Mouse (Mus musculus): Measurements from ENCODE around the gene Setd3. TPM values are rescaled to one million over a fixed set of nuclear protein-coding genes. Genes with fewer than 3 reads are reported as not detected.

Gene Setd3
- polyA plus RNA-seq, 1 experiment from 2014 or later = 92.1 TPM

GRCm38 (mm10) chr12:108097643-108098042, 81.5 kb downstream of the Setd3 start:
- ATAC-seq (ENCODE audit: low FRiP score) (no peak), DNase-seq (ENCODE audit: low spot score) (no peak)
- Histone ChIP-seq H3K27ac (ENCODE audit: low read depth, low read length) (no peak overlapping the region), H3K36me3 (ENCODE audit: control insufficient read depth, insufficient read depth, low read length) (no peaks in the 10 kb centered on the region), H3K4me1 (replicated peaks; ENCODE audit: control insufficient read depth, insufficient read depth, low read length) (no peaks in the 10 kb centered on the region), H3K9ac (ENCODE audit: low read depth, low read length) (no peak overlapping the region), H3K4me3 (ENCODE audit: low read depth, low read length) (no peak overlapping the region), H3K27me3 (ENCODE audit: control insufficient read depth, insufficient read depth, low read length) (no peaks in the 10 kb centered on the region), H3K9me3 (ENCODE audit: control insufficient read depth, low read length) (no peaks in the 10 kb centered on the region), H3K4me2 (replicated peaks; ENCODE audit: low read depth, low read length) (no peak overlapping the region)
- 92% methylated on average over 8 of the region's 8 CpGs for WGBS

GRCm38 (mm10) chr12:108088253-108088652, 90.9 kb downstream of the Setd3 start:
- Histone ChIP-seq H3K4me3 (ENCODE audit: low read depth, low read length) (no peak overlapping the region), H3K9me3 (ENCODE audit: control insufficient read depth, low read length) (no peaks in the 10 kb centered on the region), H3K27ac (ENCODE audit: low read depth, low read length) (no peak overlapping the region), H3K36me3 (ENCODE audit: control insufficient read depth, insufficient read depth, low read length) (no peaks in the 10 kb centered on the region), H3K9ac (ENCODE audit: low read depth, low read length) (no peak overlapping the region), H3K4me1 (replicated peaks; ENCODE audit: control insufficient read depth, insufficient read depth, low read length) (no peaks in the 10 kb centered on the region), H3K27me3 (ENCODE audit: control insufficient read depth, insufficient read depth, low read length) (no peaks in the 10 kb centered on the region), H3K4me2 (replicated peaks; ENCODE audit: low read depth, low read length) (no peak overlapping the region)
- WGBS = 78% methylated on average over 9 of the region's 9 CpGs
- DNase-seq (ENCODE audit: low spot score) = no peak
- no peak for ATAC-seq (ENCODE audit: low FRiP score)

- DNase-seq (ENCODE audit: low spot score) (no peak), ATAC-seq (ENCODE audit: low FRiP score) (no peak)
- H3K27me3 ChIP-seq (ENCODE audit: control insufficient read depth, insufficient read depth, low read length) = no peaks in the 10 kb centered on the region
- no peak overlapping the region for H3K4me2 ChIP-seq (replicated peaks; ENCODE audit: low read depth, low read length)
- no peaks in the 10 kb centered on the region for H3K36me3 ChIP-seq (ENCODE audit: control insufficient read depth, insufficient read depth, low read length)
- H3K9ac ChIP-seq (ENCODE audit: low read depth, low read length) = no peak overlapping the region
- H3K4me1 ChIP-seq (replicated peaks; ENCODE audit: control insufficient read depth, insufficient read depth, low read length) = no peaks in the 10 kb centered on the region
- no peak overlapping the region for H3K4me3 ChIP-seq (ENCODE audit: low read depth, low read length)
- H3K27ac ChIP-seq (ENCODE audit: low read depth, low read length) = no peak overlapping the region
- no peaks in the 10 kb centered on the region for H3K9me3 ChIP-seq (ENCODE audit: control insufficient read depth, low read length)
- WGBS = 87% methylated on average over 2 of the region's 2 CpGs
These were observed 91.6 kb downstream of the Setd3 start for GRCm38 (mm10) chr12:108087489-108087888.

GRCm38 (mm10) chr12:108078122-108078752, 100.9 kb downstream of the Setd3 start:
- H3K27me3 ChIP-seq (ENCODE audit: control insufficient read depth, insufficient read depth, low read length) = no peaks in the 10 kb centered on the region
- no peak overlapping the region for H3K9ac ChIP-seq (ENCODE audit: low read depth, low read length)
- no peaks in the 10 kb centered on the region for H3K4me1 ChIP-seq (replicated peaks; ENCODE audit: control insufficient read depth, insufficient read depth, low read length)
- ATAC-seq (ENCODE audit: low FRiP score) (no peak), DNase-seq (ENCODE audit: low spot score) (no peak)
- H3K4me3 ChIP-seq (ENCODE audit: low read depth, low read length) = no peak overlapping the region
- no peak overlapping the region for H3K4me2 ChIP-seq (replicated peaks; ENCODE audit: low read depth, low read length)
- no peaks in the 10 kb centered on the region for H3K9me3 ChIP-seq (ENCODE audit: control insufficient read depth, low read length)
- H3K27ac ChIP-seq (ENCODE audit: low read depth, low read length) = no peak overlapping the region
- 81% methylated on average over 10 of the region's 10 CpGs for WGBS
- H3K36me3 ChIP-seq (ENCODE audit: control insufficient read depth, insufficient read depth, low read length) = no peaks in the 10 kb centered on the region

DNA sequence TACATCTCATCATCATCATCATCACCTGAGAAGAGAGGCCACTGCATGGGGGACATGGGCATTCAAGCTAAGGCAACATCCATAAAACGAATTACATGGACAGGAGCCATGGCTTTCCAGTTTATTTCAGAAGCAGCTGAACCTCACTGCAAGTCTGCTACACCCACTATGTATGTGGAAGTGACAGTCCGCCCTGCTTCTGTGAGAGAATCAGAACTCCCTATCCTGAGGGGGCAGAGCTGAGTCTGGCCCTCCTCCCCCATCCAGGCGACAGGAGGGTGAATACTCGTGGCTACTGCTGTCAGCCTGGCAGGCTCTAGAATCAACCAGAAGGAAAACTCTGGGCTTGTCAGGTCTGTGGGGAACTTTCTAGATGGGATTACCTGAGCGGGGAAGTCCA, 106.2 kb downstream of the Setd3 start:
- Histone ChIP-seq H3K27me3 (ENCODE audit: control insufficient read depth, insufficient read depth, low read length) (no peaks in the 10 kb centered on the region), H3K36me3 (ENCODE audit: control insufficient read depth, insufficient read depth, low read length) (no peaks in the 10 kb centered on the region), H3K9ac (ENCODE audit: low read depth, low read length) (no peak overlapping the region), H3K4me1 (replicated peaks; ENCODE audit: control insufficient read depth, insufficient read depth, low read length) (0 out of 2 replicates have a peak, but pooled peaks cover 3% of the 10 kb centered on the region), H3K4me2 (replicated peaks; ENCODE audit: low read depth, low read length) (no peak overlapping the region), H3K4me3 (ENCODE audit: low read depth, low read length) (no peak overlapping the region), H3K27ac (ENCODE audit: low read depth, low read length) (no peak overlapping the region), H3K9me3 (ENCODE audit: control insufficient read depth, low read length) (no peaks in the 10 kb centered on the region)
- no peak for ATAC-seq (ENCODE audit: low FRiP score)
- DNase-seq (ENCODE audit: low spot score) = no peak
- 74% methylated on average over 5 of the region's 5 CpGs for WGBS

DNA sequence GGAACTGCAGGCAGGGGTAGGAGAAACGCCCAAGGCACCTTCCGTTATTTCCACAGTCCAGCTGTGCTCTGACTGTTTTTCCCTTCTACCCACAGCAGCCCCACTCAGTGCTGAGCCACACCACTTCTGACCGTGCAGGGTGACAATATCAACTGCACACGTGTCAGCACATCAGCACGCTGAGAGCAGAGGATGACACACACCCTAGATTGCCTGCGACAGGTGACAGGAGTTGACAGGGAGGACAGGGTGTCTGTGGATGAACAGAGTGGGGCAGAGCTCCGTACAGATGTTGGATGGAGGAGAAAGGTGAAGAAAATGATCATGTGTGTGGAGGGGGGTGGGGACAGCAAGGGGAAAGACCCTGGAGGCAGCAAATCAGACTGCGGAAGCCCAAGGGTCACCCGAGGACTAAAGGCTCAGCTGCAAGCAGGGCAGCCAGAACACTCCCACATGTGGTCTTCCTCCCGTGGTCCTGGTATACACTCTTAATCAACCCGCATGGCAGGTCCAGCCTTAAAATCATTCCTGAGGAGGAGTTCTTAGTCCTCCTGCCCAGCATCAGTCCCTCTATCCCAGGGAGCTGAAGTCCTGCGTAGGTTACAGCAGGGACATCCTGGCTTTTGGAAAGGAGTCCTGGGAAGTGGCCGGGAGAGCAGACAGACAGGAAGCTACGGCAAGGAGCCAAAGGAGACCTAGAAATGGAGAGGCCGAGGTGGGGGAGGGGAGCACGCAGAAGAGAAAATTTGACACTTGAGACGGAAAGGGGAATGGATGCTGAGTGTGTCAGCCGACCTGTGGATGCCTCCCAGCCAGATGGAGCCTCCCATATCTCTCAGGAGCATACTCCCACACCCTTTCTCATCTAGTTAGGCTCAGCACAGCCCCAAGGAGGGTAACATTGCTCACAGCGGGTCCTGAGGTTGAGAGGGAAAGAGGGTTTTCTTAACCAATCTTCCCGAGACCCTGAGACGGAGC, 108.1 kb downstream of the Setd3 start:
- Histone ChIP-seq H3K27me3 (ENCODE audit: control insufficient read depth, insufficient read depth, low read length) (no peaks in the 10 kb centered on the region), H3K9me3 (ENCODE audit: control insufficient read depth, low read length) (no peaks in the 10 kb centered on the region), H3K4me3 (ENCODE audit: low read depth, low read length) (no peak overlapping the region), H3K9ac (ENCODE audit: low read depth, low read length) (no peak overlapping the region), H3K4me2 (replicated peaks; ENCODE audit: low read depth, low read length) (no peak overlapping the region), H3K27ac (ENCODE audit: low read depth, low read length) (no peak overlapping the region), H3K4me1 (replicated peaks; ENCODE audit: control insufficient read depth, insufficient read depth, low read length) (0 out of 2 replicates have a peak, but pooled peaks cover 3% of the 10 kb centered on the region), H3K36me3 (ENCODE audit: control insufficient read depth, insufficient read depth, low read length) (no peaks in the 10 kb centered on the region)
- ATAC-seq (ENCODE audit: low FRiP score) (no peak), DNase-seq (ENCODE audit: low spot score) (peak; percentile 17)
- WGBS = 69% methylated on average over 20 of the region's 21 CpGs

GRCm38 (mm10) chr12:108069504-108069903, 109.6 kb downstream of the Setd3 start:
- Histone ChIP-seq H3K4me2 (replicated peaks; ENCODE audit: low read depth, low read length) (no peak overlapping the region), H3K27ac (ENCODE audit: low read depth, low read length) (no peak overlapping the region), H3K4me3 (ENCODE audit: low read depth, low read length) (no peak overlapping the region), H3K4me1 (replicated peaks; ENCODE audit: control insufficient read depth, insufficient read depth, low read length) (0 out of 2 replicates have a peak, but pooled peaks cover 3% of the 10 kb centered on the region), H3K9ac (ENCODE audit: low read depth, low read length) (no peak overlapping the region), H3K27me3 (ENCODE audit: control insufficient read depth, insufficient read depth, low read length) (no peaks in the 10 kb centered on the region), H3K36me3 (ENCODE audit: control insufficient read depth, insufficient read depth, low read length) (no peaks in the 10 kb centered on the region), H3K9me3 (ENCODE audit: control insufficient read depth, low read length) (no peaks in the 10 kb centered on the region)
- ATAC-seq (ENCODE audit: low FRiP score) = no peak
- no peak for DNase-seq (ENCODE audit: low spot score)
- WGBS = 59% methylated on average over 6 of the region's 6 CpGs

DNA sequence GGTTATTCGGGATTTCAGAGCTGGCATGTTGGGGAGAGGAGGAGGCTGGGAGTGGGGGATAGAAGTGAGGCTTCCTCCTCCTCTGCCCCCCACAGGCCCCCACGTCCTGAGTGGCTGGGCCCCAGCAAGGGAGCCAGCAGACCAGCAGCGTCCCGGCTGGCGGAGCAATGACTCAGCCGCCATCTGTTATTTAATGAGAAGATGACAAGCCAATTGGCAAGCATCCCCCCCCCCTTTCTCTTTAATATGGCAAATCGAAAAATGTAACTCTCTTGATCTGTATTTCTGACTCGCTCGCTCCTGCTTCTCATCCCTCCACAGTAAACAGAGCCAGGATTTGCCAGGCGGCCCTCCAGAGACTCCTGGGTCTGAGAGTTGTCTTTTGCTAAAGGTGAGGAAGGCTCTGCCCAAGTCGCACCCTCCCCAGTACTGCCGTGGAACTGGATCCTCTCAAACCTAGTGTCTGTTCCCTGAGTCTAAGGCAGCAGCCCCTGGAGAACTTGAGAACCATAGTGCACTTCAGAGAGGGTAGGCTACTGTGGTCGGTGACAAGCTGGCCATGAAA, 111.2 kb downstream of the Setd3 start:
- DNase-seq (ENCODE audit: low spot score) = no peak

More for the DNA sequence above, 111.2 kb downstream of the Setd3 start:
- H3K27me3 ChIP-seq (ENCODE audit: control insufficient read depth, insufficient read depth, low read length) = no peaks in the 10 kb centered on the region
- no peak overlapping the region for H3K4me2 ChIP-seq (replicated peaks; ENCODE audit: low read depth, low read length)
- H3K36me3 ChIP-seq (ENCODE audit: control insufficient read depth, insufficient read depth, low read length) = no peaks in the 10 kb centered on the region
- H3K4me3 ChIP-seq (ENCODE audit: low read depth, low read length) = no peak overlapping the region
- 75% methylated on average over 13 of the region's 13 CpGs for WGBS
- no peaks in the 10 kb centered on the region for H3K9me3 ChIP-seq (ENCODE audit: control insufficient read depth, low read length)
- 0 out of 2 replicates have a peak, but pooled peaks cover 3% of the 10 kb centered on the region for H3K4me1 ChIP-seq (replicated peaks; ENCODE audit: control insufficient read depth, insufficient read depth, low read length)
- no peak for ATAC-seq (ENCODE audit: low FRiP score)
- no peak overlapping the region for H3K27ac ChIP-seq (ENCODE audit: low read depth, low read length)
- no peak overlapping the region for H3K9ac ChIP-seq (ENCODE audit: low read depth, low read length)
